Mouse (Mus musculus) stomach, embryonic 15.5 days (tissue): ENCODE results near the gene Plxna4. TPM values are rescaled to one million over a fixed set of nuclear protein-coding genes. Genes with fewer than 3 reads are reported as not detected.

ENCODE experiments used
- ATAC-seq: fragments of 200-750 bp; cut with Nextera tagmentation; 2 replicates; pipeline ENCODE4 v1.8.0; 2017; ENCODE audit warnings: low read depth, moderate number of reproducible peaks, moderate TSS enrichment; ENCODE audit not compliant: insufficient read depth, low FRiP score
- H3K27ac ChIP-seq: fragments of 300-500 bp; sonication (generic); 2 replicates; pipeline ENCODE4 v1.5.1; 2015; ENCODE audit warnings: mild to moderate bottlenecking, inconsistent platforms
- H3K27me3 ChIP-seq: fragments of 300-500 bp; sonication (generic); replicated peaks from 2 replicates; pipeline ENCODE4 v1.6.1; 2015; ENCODE audit warnings: inconsistent platforms
- H3K36me3 ChIP-seq: fragments of 300-500 bp; sonication (generic); 2 replicates; pipeline ENCODE4 v1.6.1; 2015; ENCODE audit warnings: inconsistent platforms
- H3K4me1 ChIP-seq: fragments of 300-500 bp; sonication (generic); 2 replicates; pipeline ENCODE4 v1.6.1; 2015; ENCODE audit warnings: inconsistent platforms
- H3K4me2 ChIP-seq: fragments of 300-500 bp; sonication (generic); 2 replicates; pipeline ENCODE4 v1.6.1; 2015; ENCODE audit warnings: mild to moderate bottlenecking, inconsistent platforms
- H3K4me3 ChIP-seq: fragments of 300-500 bp; sonication (generic); replicated peaks from 2 replicates; pipeline ENCODE4 v1.5.1; 2015; ENCODE audit warnings: inconsistent platforms
- H3K9ac ChIP-seq: fragments of 300-500 bp; sonication (generic); 2 replicates; pipeline ENCODE4 v1.6.1; 2015; ENCODE audit warnings: inconsistent platforms
- H3K9me3 ChIP-seq: fragments of 300-500 bp; sonication (generic); 2 replicates; pipeline ENCODE4 v1.6.1; 2016; ENCODE audit warnings: inconsistent platforms
- WGBS: fragments of 180-500 bp; shearing (Covaris S2); methylation state at CpG from one replicate; pipeline ENCODE4 v1.1.7; 2015; 5-methylcytosine and 5-hydroxymethylcytosine counted together
- polyA plus RNA-seq: library from polyadenylated mRNA; unstranded; fragments of >200 nt; fragmentation: Nextera tagmentation; extraction: Ambion mirVana; gene quantifications from 2 replicates; pipeline ENCODE4 v1.2.1, GENCODE M21; 2015

The Plxna4 gene
- polyA plus RNA-seq: 2.2 and 2.3 TPM in 2 replicates

- H3K27ac ChIP-seq: no peak within 1 kb of the TSS
Measured at GRCm38 (mm10) chr6:32588056-32588671, at the start of gene Plxna4. TSS of gene Plxna4 (minus strand) at chr6:32588192.

GRCm38 (mm10) chr6:32637568-32638183 lies 49.7 kb upstream of the Plxna4 start:
- ATAC-seq: no peak
- Histone ChIP-seq H3K4me1 (no peaks in the 10 kb centered on the region), H3K27ac (no peak overlapping the region), H3K9me3 (no peaks in the 10 kb centered on the region), H3K4me3 (no peak overlapping the region), H3K27me3 (no peaks in the 10 kb centered on the region), H3K36me3 (no peaks in the 10 kb centered on the region), H3K4me2 (no peak overlapping the region), H3K9ac (no peak overlapping the region)
- WGBS: 77% methylated on average over 6 of the region's 6 CpGs

More at GRCm38 (mm10) chr6:32588056-32588671, at the start of gene Plxna4:
- Histone ChIP-seq H3K27me3 (peaks cover 74% of the 10 kb centered on the region), H3K9me3 (no peaks in the 10 kb centered on the region), H3K4me1 (peaks cover 8% of the 10 kb centered on the region; the same call in 1 of the 2 replicates), H3K36me3 (no peaks in the 10 kb centered on the region), H3K9ac (peak within 1 kb of the TSS; percentile 34), H3K4me3 (peak within 1 kb of the TSS; percentile 65), H3K4me2 (peak within 1 kb of the TSS; percentile 99)
- under 1% methylated on average over 28 of the region's 55 CpGs for WGBS
- peak; percentile 55; the same call in 1 of the 2 replicates for ATAC-seq

GRCm38 (mm10) chr6:32610712-32611111 lies 22.7 kb upstream of the Plxna4 start:
- no peak for ATAC-seq
- no peaks in the 10 kb centered on the region for H3K4me1 ChIP-seq
- no peak overlapping the region for H3K4me3 ChIP-seq
- H3K9me3 ChIP-seq: no peaks in the 10 kb centered on the region
- H3K9ac ChIP-seq: no peak overlapping the region
- H3K4me2 ChIP-seq: no peak overlapping the region
- no peak overlapping the region for H3K27ac ChIP-seq
- no peaks in the 10 kb centered on the region for H3K27me3 ChIP-seq
- H3K36me3 ChIP-seq: no peaks in the 10 kb centered on the region

- WGBS: 39% methylated on average over 3 of the region's 3 CpGs
- Histone ChIP-seq H3K27ac (no peak overlapping the region), H3K4me2 (no peak overlapping the region), H3K36me3 (no peaks in the 10 kb centered on the region), H3K4me3 (no peak overlapping the region), H3K4me1 (no peaks in the 10 kb centered on the region), H3K9ac (no peak overlapping the region), H3K9me3 (no peaks in the 10 kb centered on the region), H3K27me3 (no peaks in the 10 kb centered on the region)
- no peak for ATAC-seq
Measured at GRCm38 (mm10) chr6:32606787-32607186, 18.8 kb upstream of the Plxna4 start.

DNA sequence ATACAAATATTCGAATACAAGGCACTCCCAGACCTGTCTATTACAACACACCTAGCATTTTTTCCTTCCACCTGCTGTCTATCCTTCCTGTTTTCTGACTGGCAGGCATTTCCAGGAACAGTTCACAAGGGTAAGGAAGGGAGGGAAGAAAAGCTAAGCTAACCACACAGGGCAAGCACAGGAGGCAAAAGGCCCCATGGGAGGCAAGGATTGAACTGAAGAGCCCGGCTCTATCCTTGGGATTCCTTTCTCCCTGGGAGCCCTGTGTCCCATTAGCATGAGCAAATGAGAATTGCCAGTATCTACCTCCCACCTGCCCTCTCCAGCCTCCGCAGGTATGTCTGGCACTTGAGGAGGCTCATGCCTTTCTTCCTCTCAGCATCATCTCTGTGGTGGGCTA lies 17.6 kb upstream of the Plxna4 start:
- 27% methylated on average over 3 of the region's 3 CpGs for WGBS

DNA sequence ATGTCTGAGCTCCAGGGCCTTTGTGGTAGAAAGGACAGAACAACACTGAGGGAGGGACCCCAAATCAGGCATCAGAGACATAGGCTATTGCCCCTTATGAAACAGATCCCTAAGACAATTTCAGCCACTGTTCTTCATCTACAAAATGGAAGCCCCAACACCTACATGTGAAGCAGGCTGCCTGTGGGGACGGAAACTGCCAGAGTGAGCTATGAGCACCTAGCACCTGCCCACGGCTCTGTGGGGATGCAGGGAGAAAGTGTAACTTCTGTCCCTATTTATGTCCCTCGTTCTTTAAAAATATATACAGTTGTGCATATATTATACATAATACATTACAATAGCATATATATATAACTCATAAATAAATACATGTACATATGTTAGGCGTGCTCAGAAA lies 16.9 kb upstream of the Plxna4 start:
- no peaks in the 10 kb centered on the region for H3K9me3 ChIP-seq
- H3K4me1 ChIP-seq: no peaks in the 10 kb centered on the region
- no peaks in the 10 kb centered on the region for H3K27me3 ChIP-seq
- H3K4me3 ChIP-seq: no peak overlapping the region
- H3K9ac ChIP-seq: no peak overlapping the region
- no peak overlapping the region for H3K27ac ChIP-seq
- ATAC-seq: no peak
- no peaks in the 10 kb centered on the region for H3K36me3 ChIP-seq
- 79% methylated on average over 4 of the region's 4 CpGs for WGBS
- no peak overlapping the region for H3K4me2 ChIP-seq

More for the DNA sequence above, 17.6 kb upstream of the Plxna4 start:
- no peak overlapping the region for H3K27ac ChIP-seq
- H3K9ac ChIP-seq: no peak overlapping the region
- no peak for ATAC-seq
- H3K4me1 ChIP-seq: no peaks in the 10 kb centered on the region
- H3K36me3 ChIP-seq: no peaks in the 10 kb centered on the region
- H3K9me3 ChIP-seq: no peaks in the 10 kb centered on the region
- H3K4me2 ChIP-seq: no peak overlapping the region
- H3K4me3 ChIP-seq: no peak overlapping the region
- no peaks in the 10 kb centered on the region for H3K27me3 ChIP-seq

DNA sequence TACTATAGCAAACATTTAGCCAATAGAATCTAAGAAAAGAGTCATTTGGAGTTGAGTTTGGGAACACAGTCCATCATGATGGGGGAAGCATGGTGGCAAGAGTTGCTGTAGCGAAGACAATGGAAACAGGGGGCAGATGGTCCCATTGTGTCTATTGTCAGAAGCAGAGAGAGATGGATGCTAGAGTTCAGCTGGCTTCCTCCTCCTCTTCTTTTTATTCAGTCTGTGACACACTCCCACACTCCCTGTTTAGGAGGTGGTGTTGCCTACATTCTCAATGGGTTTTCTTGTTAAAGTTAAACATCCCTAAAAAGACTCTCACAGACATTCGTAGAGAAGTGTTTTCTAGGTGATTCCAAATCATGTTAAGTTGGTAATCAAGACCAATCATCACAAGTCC lies 14.1 kb upstream of the Plxna4 start:
- WGBS: 82% methylated on average over 2 of the region's 2 CpGs
- Histone ChIP-seq H3K27me3 (no peaks in the 10 kb centered on the region), H3K4me1 (no peaks in the 10 kb centered on the region), H3K36me3 (no peaks in the 10 kb centered on the region), H3K27ac (no peak overlapping the region), H3K9ac (no peak overlapping the region), H3K4me3 (no peak overlapping the region), H3K4me2 (no peak overlapping the region), H3K9me3 (no peaks in the 10 kb centered on the region)
- no peak for ATAC-seq

GRCm38 (mm10) chr6:32601306-32601705 lies 13.3 kb upstream of the Plxna4 start:
- no peaks in the 10 kb centered on the region for H3K4me1 ChIP-seq
- H3K27me3 ChIP-seq: no peaks in the 10 kb centered on the region
- no peak overlapping the region for H3K4me3 ChIP-seq
- WGBS: 62% methylated on average over 2 of the region's 2 CpGs
- no peaks in the 10 kb centered on the region for H3K9me3 ChIP-seq
- no peak for ATAC-seq
- no peak overlapping the region for H3K9ac ChIP-seq
- H3K36me3 ChIP-seq: no peaks in the 10 kb centered on the region
- no peak overlapping the region for H3K27ac ChIP-seq
- no peak overlapping the region for H3K4me2 ChIP-seq

- no peak overlapping the region for H3K4me3 ChIP-seq
- no peaks in the 10 kb centered on the region for H3K4me1 ChIP-seq
- H3K9ac ChIP-seq: no peak overlapping the region
- no peak for ATAC-seq
- H3K27ac ChIP-seq: no peak overlapping the region
- H3K4me2 ChIP-seq: no peak overlapping the region
- no peaks in the 10 kb centered on the region for H3K36me3 ChIP-seq
- H3K27me3 ChIP-seq: peaks cover 11% of the 10 kb centered on the region; the same call in 1 of the 2 replicates
- 45% methylated on average over 3 of the region's 3 CpGs for WGBS
- H3K9me3 ChIP-seq: no peaks in the 10 kb centered on the region
Measured at GRCm38 (mm10) chr6:32595591-32595990, 7.6 kb upstream of the Plxna4 start.

DNA sequence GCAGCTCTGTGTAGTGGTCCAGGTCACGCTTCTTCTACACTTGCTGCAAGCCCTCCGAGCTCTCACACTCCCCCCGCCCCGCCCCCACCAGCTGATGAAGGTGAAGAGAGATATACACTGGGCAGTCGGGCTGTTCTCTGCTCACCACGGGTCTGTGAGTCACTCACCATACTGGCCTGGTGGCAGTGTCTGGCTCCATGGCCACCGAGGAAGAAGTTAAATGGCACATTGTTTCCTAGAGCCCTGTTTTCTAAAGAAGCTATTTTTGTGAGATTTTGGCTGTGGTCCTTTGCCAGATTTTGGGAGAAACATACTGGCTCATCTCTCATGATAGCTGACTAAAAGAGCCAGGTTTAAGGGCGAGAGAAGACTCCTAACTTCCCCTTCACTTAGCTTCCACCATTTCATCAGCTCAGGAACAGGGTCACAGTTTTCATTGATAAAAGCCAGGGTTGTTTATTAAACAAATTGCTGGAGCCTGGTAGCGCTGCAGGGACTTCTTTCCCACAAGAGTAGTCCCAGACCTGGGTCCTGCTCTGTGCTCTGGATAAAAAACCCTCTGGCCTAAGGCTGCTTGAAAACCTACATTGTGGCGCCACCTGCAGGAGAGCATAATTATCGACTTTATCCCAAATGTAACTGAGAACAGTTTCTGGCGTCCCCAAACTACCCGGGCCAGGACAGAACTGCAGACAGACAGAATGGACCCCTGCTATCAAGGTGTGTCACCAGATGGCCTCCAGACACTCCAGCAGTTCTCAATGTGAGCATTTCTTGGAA lies 3.2 kb upstream of the Plxna4 start:
- 34% methylated on average over 13 of the region's 13 CpGs for WGBS
- peaks cover 49% of the 10 kb centered on the region for H3K27me3 ChIP-seq

GRCm38 (mm10) chr6:32589632-32590031 lies 1.6 kb upstream of the Plxna4 start:
- Histone ChIP-seq H3K4me1 (peaks cover 8% of the 10 kb centered on the region; the same call in 1 of the 2 replicates), H3K9ac (no peak overlapping the region), H3K36me3 (no peaks in the 10 kb centered on the region), H3K4me3 (no peak overlapping the region), H3K9me3 (no peaks in the 10 kb centered on the region), H3K27me3 (peaks cover 62% of the 10 kb centered on the region), H3K27ac (no peak overlapping the region), H3K4me2 (no peak overlapping the region)
- no peak for ATAC-seq
- WGBS: 55% methylated on average over 4 of the region's 4 CpGs

More for the DNA sequence above, 3.2 kb upstream of the Plxna4 start:
- H3K4me2 ChIP-seq: no peak overlapping the region
- H3K9ac ChIP-seq: no peak overlapping the region
- no peak for ATAC-seq
- H3K4me3 ChIP-seq: no peak overlapping the region
- H3K36me3 ChIP-seq: no peaks in the 10 kb centered on the region
- H3K9me3 ChIP-seq: no peaks in the 10 kb centered on the region
- H3K4me1 ChIP-seq: peaks cover 8% of the 10 kb centered on the region; the same call in 1 of the 2 replicates
- no peak overlapping the region for H3K27ac ChIP-seq
